Mouse (Mus musculus): ENCODE data around the gene Galnt10.

Gene Galnt10

GRCm38 (mm10) chr11:57829871-57830775 is 184.9 kb downstream of the Galnt10 start:
- no peak for DNase-seq

GRCm38 (mm10) chr11:57831281-57831781 is 186.1 kb downstream of the Galnt10 start:
- DNase-seq, result peak; percentile 39

- DNase-seq, result peak; percentile 25
Measured at GRCm38 (mm10) chr11:57831861-57832260, 186.6 kb downstream of the Galnt10 start.

GRCm38 (mm10) chr11:57832552-57833201 is 187.4 kb downstream of the Galnt10 start, which contains the start of gene Hand1:
Hand1 (minus strand) TSS chr11:57832818.
- no peak for DNase-seq

GRCm38 (mm10) chr11:57833296-57833977 is 188.2 kb downstream of the Galnt10 start:
- no peak for DNase-seq

- DNase-seq, result no peak
Measured at GRCm38 (mm10) chr11:57834031-57834430, 188.8 kb downstream of the Galnt10 start.

- no peak for DNase-seq
Measured at GRCm38 (mm10) chr11:57835331-57835730, 190.1 kb downstream of the Galnt10 start.

GRCm38 (mm10) chr11:57835931-57836330 is 190.7 kb downstream of the Galnt10 start:
- DNase-seq, result no peak

GRCm38 (mm10) chr11:57836401-57836800 is 191.2 kb downstream of the Galnt10 start:
- no peak for DNase-seq
